Mouse (Mus musculus) limb, embryonic 15.5 days (tissue): Measurements from ENCODE around the gene Gm4131. TPM values are rescaled to one million over a fixed set of nuclear protein-coding genes. Genes with fewer than 3 reads are reported as not detected.
A peak's percentile ranks its signal among the peaks of the same experiment; 100 is the strongest.

Experiments
- ATAC-seq: fragments of 200-750 bp; cut with Nextera tagmentation; 2 replicates; pipeline ENCODE4 v1.8.0; 2017; ENCODE audit warnings: low read depth, moderate TSS enrichment; ENCODE audit not compliant: insufficient number of reproducible peaks, low FRiP score, low TSS enrichment
- H3K27ac ChIP-seq: fragments of 300-500 bp; sonication (generic); 2 replicates; pipeline ENCODE4 v1.5.1; 2015; ENCODE audit warnings: moderate library complexity, mild to moderate bottlenecking, inconsistent platforms
- H3K27me3 ChIP-seq: fragments of 300-500 bp; sonication (generic); 2 replicates; pipeline ENCODE4 v1.6.1; 2015; ENCODE audit warnings: inconsistent platforms
- H3K36me3 ChIP-seq: fragments of 300-500 bp; sonication (generic); 2 replicates; pipeline ENCODE4 v1.6.1; 2015; ENCODE audit warnings: inconsistent platforms
- H3K4me1 ChIP-seq: fragments of 300-500 bp; sonication (generic); 2 replicates; pipeline ENCODE4 v1.6.1; 2015; ENCODE audit warnings: inconsistent platforms
- H3K4me2 ChIP-seq: fragments of 300-500 bp; sonication (generic); 2 replicates; pipeline ENCODE4 v1.6.1; 2015; ENCODE audit warnings: mild to moderate bottlenecking, inconsistent platforms
- H3K4me3 ChIP-seq: fragments of 300-500 bp; sonication (generic); 2 replicates; pipeline ENCODE4 v1.5.1; 2015; ENCODE audit warnings: mild to moderate bottlenecking, inconsistent platforms
- H3K9ac ChIP-seq: fragments of 300-500 bp; sonication (generic); 2 replicates; pipeline ENCODE4 v1.6.1; 2015; ENCODE audit warnings: inconsistent platforms
- H3K9me3 ChIP-seq: fragments of 300-500 bp; sonication (generic); 2 replicates; pipeline ENCODE4 v1.6.1; 2016; ENCODE audit warnings: inconsistent platforms
- WGBS: fragments of 180-500 bp; shearing (Covaris S2); methylation state at CpG from one replicate; pipeline ENCODE4 v1.1.7; 2015; 5-methylcytosine and 5-hydroxymethylcytosine counted together
- polyA plus RNA-seq: library from polyadenylated mRNA; unstranded; fragments of >200 nt; fragmentation: Nextera tagmentation; extraction: Ambion mirVana; gene quantifications from 2 replicates; pipeline ENCODE4 v1.2.1, GENCODE M21; 2015

The Gm4131 gene
- polyA plus RNA-seq, 1 experiment from 2014 or later: not detected

GRCm38 (mm10) chr14:62570299-62570698, 3.6 kb upstream of the Gm4131 start:
- WGBS: 24% methylated on average over 4 of the region's 4 CpGs
- H3K4me3 ChIP-seq: no peak overlapping the region
- no peaks in the 10 kb centered on the region for H3K27me3 ChIP-seq
- 0 out of 2 replicates have a peak overlapping the region, but pooled peaks have one; percentile 17 for H3K27ac ChIP-seq
- no peaks in the 10 kb centered on the region for H3K9me3 ChIP-seq
- no peaks in the 10 kb centered on the region for H3K36me3 ChIP-seq
- no peak overlapping the region for H3K4me2 ChIP-seq
- peaks cover 10% of the 10 kb centered on the region for H3K4me1 ChIP-seq
- H3K9ac ChIP-seq: no peak overlapping the region
- no peak for ATAC-seq

DNA sequence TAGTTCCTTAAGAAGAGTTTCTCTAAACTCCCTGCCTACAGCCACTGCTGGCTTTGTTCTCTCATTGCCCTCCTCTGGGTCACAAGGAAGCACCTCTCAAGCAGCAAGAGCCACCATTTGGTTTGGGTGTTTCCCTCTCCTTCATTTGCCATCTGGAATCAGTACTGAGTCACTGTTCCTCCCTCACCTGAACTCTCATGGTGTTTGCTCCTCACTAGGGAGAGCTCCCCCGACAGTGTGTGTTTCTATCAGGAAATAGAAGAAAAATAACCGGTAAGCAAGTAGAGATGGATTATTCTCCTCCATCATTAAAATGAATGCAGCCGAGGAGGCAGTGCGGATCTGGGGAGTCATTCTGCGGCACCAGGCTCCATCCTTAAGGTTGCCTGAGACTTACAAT, 2.7 kb upstream of the Gm4131 start:
- Histone ChIP-seq H3K4me2 (no peak overlapping the region), H3K27me3 (no peaks in the 10 kb centered on the region), H3K9me3 (no peaks in the 10 kb centered on the region), H3K9ac (no peak overlapping the region), H3K4me1 (peaks cover 10% of the 10 kb centered on the region), H3K27ac (0 out of 2 replicates have a peak overlapping the region, but pooled peaks have one; percentile 17), H3K4me3 (no peak overlapping the region), H3K36me3 (no peaks in the 10 kb centered on the region)
- 90% methylated on average over 5 of the region's 5 CpGs for WGBS
- no peak for ATAC-seq

- peaks cover 14% of the 10 kb centered on the region; the same call in 1 of the 2 replicates for H3K27me3 ChIP-seq
- H3K27ac ChIP-seq: no peak overlapping the region
- H3K4me2 ChIP-seq: no peak overlapping the region
- no peaks in the 10 kb centered on the region for H3K9me3 ChIP-seq
- no peaks in the 10 kb centered on the region for H3K36me3 ChIP-seq
- no peak overlapping the region for H3K4me3 ChIP-seq
- ATAC-seq: no peak
- H3K4me1 ChIP-seq: 0 out of 2 replicates have a peak, but pooled peaks cover 4% of the 10 kb centered on the region
- WGBS: 22% methylated on average over 7 of the region's 7 CpGs
- H3K9ac ChIP-seq: no peak overlapping the region
Observed at GRCm38 (mm10) chr14:62563679-62564078, 3.0 kb downstream of the Gm4131 start.

DNA sequence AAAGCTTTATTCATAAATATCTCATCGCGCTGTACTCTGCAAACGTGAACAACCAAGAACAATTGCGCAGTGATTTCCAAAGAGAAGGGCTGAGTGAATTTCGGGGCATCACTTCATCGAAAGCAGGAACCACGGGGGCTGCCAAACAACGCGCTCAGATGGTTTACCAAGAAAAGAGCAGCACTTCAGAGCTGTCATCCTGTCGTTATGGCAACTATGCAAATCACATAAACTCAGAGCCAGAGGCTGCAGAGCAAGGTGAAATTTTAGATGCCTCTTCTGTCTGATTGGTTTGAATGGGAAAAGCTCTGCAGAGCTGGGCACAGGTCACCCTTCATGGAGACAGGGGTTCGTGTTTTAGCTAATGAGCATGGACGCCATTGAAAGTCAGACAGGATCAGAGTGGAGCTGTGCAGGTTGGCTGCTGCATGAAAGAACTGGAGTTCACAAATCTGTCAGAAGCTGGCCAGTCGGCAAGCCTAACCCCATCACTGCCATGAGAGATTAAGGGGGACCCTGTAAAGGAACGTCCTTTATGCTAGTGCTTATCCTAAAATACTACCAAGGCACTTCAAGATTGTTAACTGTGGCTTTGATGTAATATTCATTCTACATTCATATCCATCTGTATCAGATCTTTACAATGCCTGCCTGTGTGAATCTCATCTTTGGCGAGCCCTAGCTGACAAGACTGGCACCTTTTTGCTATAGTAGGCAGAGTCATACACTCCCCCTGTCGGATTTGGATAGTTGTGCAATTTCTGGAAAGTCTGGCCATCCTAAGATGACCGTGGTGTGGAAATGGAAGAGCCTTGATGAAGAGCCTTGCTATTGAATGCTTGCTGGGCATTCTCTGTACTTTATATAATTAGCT, 4.6 kb downstream of the Gm4131 start:
- no peak for ATAC-seq

DNA sequence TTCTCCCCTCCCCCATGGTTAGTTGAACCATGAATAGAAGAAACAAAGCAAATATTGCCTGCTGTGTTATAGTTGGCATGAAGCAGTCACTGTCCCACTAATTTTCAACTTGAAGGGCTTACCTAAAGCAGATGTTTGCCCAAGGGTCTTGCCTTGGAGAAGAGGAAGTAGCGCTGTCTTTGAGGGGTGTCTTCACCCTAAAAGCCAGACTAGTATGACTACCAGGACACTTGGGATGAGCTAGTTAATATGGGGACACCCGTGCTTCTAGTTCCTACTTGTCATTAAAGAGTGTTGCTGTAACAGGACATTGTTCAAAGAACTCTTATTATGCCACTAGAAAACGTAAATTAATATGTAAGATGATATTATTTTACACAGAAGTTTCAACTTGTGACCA, 9.6 kb downstream of the Gm4131 start:
- Histone ChIP-seq H3K27me3 (peaks cover 45% of the 10 kb centered on the region), H3K9ac (no peak overlapping the region), H3K4me3 (no peak overlapping the region), H3K4me2 (no peak overlapping the region), H3K36me3 (no peaks in the 10 kb centered on the region), H3K9me3 (no peaks in the 10 kb centered on the region), H3K27ac (no peak overlapping the region), H3K4me1 (peaks cover 14% of the 10 kb centered on the region)
- WGBS: 79% methylated on average over 3 of the region's 3 CpGs
- no peak for ATAC-seq

More for the DNA sequence above, 4.6 kb downstream of the Gm4131 start:
- 58% methylated on average over 17 of the region's 17 CpGs for WGBS
- Histone ChIP-seq H3K27ac (no peak overlapping the region), H3K9me3 (no peaks in the 10 kb centered on the region), H3K4me2 (no peak overlapping the region), H3K4me3 (no peak overlapping the region), H3K27me3 (peaks cover 27% of the 10 kb centered on the region; the same call in 1 of the 2 replicates), H3K36me3 (no peaks in the 10 kb centered on the region), H3K4me1 (0 out of 2 replicates have a peak, but pooled peaks cover 4% of the 10 kb centered on the region), H3K9ac (no peak overlapping the region)

DNA sequence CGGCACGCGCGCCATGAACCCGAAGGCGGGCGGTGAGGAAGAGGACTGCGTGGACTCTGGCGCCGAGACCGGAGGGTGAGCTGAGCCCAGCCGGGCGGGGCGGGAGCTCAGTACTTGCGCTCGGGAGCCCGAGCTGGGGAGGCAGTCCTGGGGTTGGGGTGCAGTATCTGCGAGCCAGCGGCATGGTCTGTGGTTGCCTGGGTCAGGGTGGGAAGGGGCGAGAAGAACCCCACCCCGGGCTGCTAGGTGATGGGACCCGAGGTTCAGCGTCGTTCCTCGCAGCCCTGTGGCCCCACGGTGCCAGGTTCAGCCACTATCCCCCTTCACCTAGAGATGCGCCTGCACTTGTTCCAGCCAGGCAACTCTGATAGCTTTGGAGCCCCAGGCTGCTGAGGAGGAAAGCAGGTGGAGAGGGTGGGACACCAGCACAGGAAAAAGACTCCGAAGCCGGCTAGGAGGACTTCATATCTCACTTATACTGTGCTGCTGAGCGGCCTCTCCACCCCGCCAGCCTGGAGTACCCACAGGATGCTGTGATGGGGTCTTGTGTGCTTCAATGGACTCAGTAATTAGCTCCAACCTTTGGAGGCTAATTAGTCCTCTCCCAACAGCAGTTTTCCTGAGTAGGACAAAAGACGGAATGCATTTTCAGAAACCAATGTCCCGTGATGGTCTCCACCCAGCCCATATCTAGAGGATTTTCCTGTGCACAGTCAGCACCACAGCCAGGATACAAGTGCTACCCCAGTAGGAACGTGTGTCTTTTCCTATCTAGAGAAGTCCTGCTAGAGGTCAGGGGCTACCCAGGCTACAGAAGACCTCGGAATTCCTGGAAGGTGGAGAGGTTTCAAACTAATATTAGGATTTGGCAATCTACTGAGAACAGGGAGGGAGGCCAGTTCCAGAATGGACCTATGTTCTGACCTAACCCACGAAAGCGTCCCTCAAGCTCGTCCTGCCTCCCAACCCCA, 10.6 kb downstream of the Gm4131 start:
- Histone ChIP-seq H3K4me2 (peak overlapping the region; percentile 80), H3K36me3 (no peaks in the 10 kb centered on the region), H3K9me3 (no peaks in the 10 kb centered on the region), H3K9ac (peak overlapping the region; percentile 29; the same call in 1 of the 2 replicates), H3K27me3 (peaks cover 40% of the 10 kb centered on the region), H3K4me1 (peaks cover 14% of the 10 kb centered on the region), H3K4me3 (peak overlapping the region; percentile 56), H3K27ac (no peak overlapping the region)
- 12% methylated on average over 37 of the region's 38 CpGs for WGBS
- ATAC-seq: peak; percentile 71

GRCm38 (mm10) chr14:62555309-62555829, 11.4 kb downstream of the Gm4131 start, which contains the start of gene Fam124a:
Fam124a (plus strand) TSS chr14:62555737.
- Histone ChIP-seq H3K27ac (no peak within 1 kb of the TSS), H3K9me3 (no peaks in the 10 kb centered on the region), H3K4me1 (peaks cover 14% of the 10 kb centered on the region), H3K36me3 (no peaks in the 10 kb centered on the region), H3K4me2 (peak within 1 kb of the TSS; percentile 80), H3K27me3 (peaks cover 40% of the 10 kb centered on the region), H3K9ac (peak within 1 kb of the TSS; percentile 29; the same call in 1 of the 2 replicates), H3K4me3 (peak within 1 kb of the TSS; percentile 56)
- peak; percentile 88 for ATAC-seq
- WGBS: under 1% methylated on average over 46 of the region's 51 CpGs

GRCm38 (mm10) chr14:62553786-62554185, 12.9 kb downstream of the Gm4131 start:
- 60% methylated on average over 5 of the region's 5 CpGs for WGBS

GRCm38 (mm10) chr14:62552771-62553170, 13.9 kb downstream of the Gm4131 start:
- H3K4me1 ChIP-seq: peaks cover 14% of the 10 kb centered on the region
- H3K36me3 ChIP-seq: no peaks in the 10 kb centered on the region
- no peak for ATAC-seq
- no peak overlapping the region for H3K9ac ChIP-seq
- H3K4me2 ChIP-seq: no peak overlapping the region
- no peak overlapping the region for H3K27ac ChIP-seq
- no peak overlapping the region for H3K4me3 ChIP-seq
- 74% methylated on average over 4 of the region's 4 CpGs for WGBS
- H3K9me3 ChIP-seq: no peaks in the 10 kb centered on the region
- peaks cover 29% of the 10 kb centered on the region for H3K27me3 ChIP-seq

More at GRCm38 (mm10) chr14:62553786-62554185, 12.9 kb downstream of the Gm4131 start:
- no peak overlapping the region for H3K4me3 ChIP-seq
- H3K4me1 ChIP-seq: peaks cover 14% of the 10 kb centered on the region
- H3K27me3 ChIP-seq: peaks cover 36% of the 10 kb centered on the region
- no peak overlapping the region for H3K27ac ChIP-seq
- ATAC-seq: no peak
- H3K9ac ChIP-seq: no peak overlapping the region
- no peaks in the 10 kb centered on the region for H3K9me3 ChIP-seq
- no peak overlapping the region for H3K4me2 ChIP-seq
- no peaks in the 10 kb centered on the region for H3K36me3 ChIP-seq

DNA sequence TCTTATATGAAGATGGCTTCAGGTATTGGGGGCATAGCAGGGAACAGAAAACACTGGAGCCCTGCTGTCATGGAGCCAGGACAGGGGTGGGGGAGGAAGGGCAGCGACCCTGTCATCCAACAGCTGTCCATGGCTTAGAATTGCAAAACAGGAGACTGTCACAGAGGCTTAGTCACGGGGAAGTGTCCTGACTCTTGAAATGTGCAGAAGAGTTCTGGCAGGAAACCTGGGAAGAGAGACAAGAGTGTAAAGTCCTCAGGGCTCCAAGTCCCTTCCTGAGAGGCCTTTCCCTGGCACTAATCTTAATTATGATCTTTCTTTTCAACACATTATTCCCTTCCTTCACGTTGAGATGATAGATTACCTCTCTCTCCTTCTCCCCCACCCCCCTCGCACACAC, 16.6 kb downstream of the Gm4131 start:
- Histone ChIP-seq H3K4me3 (no peak overlapping the region), H3K9me3 (no peaks in the 10 kb centered on the region), H3K27me3 (peaks cover 13% of the 10 kb centered on the region), H3K36me3 (no peaks in the 10 kb centered on the region), H3K27ac (no peak overlapping the region), H3K9ac (no peak overlapping the region), H3K4me2 (no peak overlapping the region), H3K4me1 (0 out of 2 replicates have a peak, but pooled peaks cover under 1% of the 10 kb centered on the region)
- no peak for ATAC-seq
- 41% methylated on average over 4 of the region's 4 CpGs for WGBS

DNA sequence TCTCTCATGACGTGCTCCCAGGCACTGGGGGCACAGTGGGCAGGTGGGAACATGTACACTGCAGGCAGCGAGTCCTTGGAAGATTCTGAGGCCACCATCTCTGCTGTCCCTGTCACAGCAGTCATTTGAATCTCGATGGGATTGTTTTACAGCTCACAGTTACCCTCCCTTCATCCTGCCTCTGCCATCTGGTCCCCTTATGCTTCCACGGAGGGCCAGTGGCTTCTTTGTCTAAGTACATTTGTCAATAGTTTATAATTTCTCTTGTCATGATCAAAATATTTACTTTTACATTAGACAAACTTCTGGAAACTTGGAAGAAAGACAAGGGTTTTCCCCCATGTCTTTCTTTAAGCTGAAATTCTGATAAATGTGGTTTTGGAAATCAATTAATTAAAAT, 20.0 kb downstream of the Gm4131 start:
- ATAC-seq: no peak
- Histone ChIP-seq H3K27ac (no peak overlapping the region), H3K27me3 (0 out of 2 replicates have a peak, but pooled peaks cover 3% of the 10 kb centered on the region), H3K36me3 (no peaks in the 10 kb centered on the region), H3K4me3 (no peak overlapping the region), H3K9ac (no peak overlapping the region), H3K4me1 (no peaks in the 10 kb centered on the region), H3K9me3 (no peaks in the 10 kb centered on the region), H3K4me2 (no peak overlapping the region)
- 33% methylated on average over 4 of the region's 4 CpGs for WGBS
